Mouse (Mus musculus): ENCODE measurements around the gene Nfe2l3. TPM values are rescaled to one million over a fixed set of nuclear protein-coding genes. Genes with fewer than 3 reads are reported as not detected.

Nfe2l3 gene
- polyA plus RNA-seq, 1 experiment from 2014 or later, result 3.0 TPM

Other genes starting within 250 kb of the Nfe2l3 start
- 967 and 1,019 TPM in 2 replicates for gene Hnrnpa2b1, start 37.2 kb downstream of the Nfe2l3 start, polyA plus RNA-seq (2014; fragmentation: Nextera tagmentation; extraction: Ambion mirVana)
- gene Cbx3, start 37.7 kb downstream of the Nfe2l3 start, polyA plus RNA-seq (2014; fragmentation: Nextera tagmentation; extraction: Ambion mirVana), result 454 and 475 TPM in 2 replicates
- 16.4 and 18.0 TPM in 2 replicates for gene Snx10, start 91.2 kb downstream of the Nfe2l3 start, polyA plus RNA-seq (2014; fragmentation: Nextera tagmentation; extraction: Ambion mirVana)